Mouse (Mus musculus) duodenum, adult 2 months (tissue): Measurements from ENCODE around the gene Perm1. TPM values are rescaled to one million over a fixed set of nuclear protein-coding genes. Genes with fewer than 3 reads are reported as not detected.

Experiments used
- polyA plus RNA-seq: library from polyadenylated mRNA; depleted of rRNA; stranded (reverse); fragments of >200 nt; gene quantifications from 2 replicates; pipeline ENCODE4 v1.2.3, GENCODE M21; 2012; ENCODE audit warnings: low replicate concordance; rRNA removed

Perm1 gene
- 0.06 and 0.07 TPM in 2 replicates for polyA plus RNA-seq

DNA sequence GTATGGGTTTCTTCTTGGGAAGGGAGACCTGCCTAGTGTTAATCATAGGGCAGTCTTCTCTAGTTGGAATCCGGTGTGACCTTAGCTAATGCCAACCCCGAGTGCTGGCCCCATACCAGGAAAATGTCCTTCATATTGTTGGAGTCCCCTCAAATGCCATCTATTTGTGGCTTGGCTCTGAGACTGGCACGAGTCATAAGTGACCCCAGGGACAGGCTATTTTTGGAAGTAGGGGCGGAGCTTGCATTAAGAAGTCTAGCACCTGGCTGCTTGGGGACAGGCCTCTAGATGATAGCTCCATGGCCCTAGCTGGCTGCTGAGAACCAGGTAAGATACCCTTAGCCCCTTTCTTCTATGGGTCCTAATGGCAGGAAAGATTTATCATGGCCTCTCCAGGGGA, at the start of gene Perm1:
Gene Perm1 (plus strand): TSS at position 220 of the 400 bp plus-strand sequence.

DNA sequence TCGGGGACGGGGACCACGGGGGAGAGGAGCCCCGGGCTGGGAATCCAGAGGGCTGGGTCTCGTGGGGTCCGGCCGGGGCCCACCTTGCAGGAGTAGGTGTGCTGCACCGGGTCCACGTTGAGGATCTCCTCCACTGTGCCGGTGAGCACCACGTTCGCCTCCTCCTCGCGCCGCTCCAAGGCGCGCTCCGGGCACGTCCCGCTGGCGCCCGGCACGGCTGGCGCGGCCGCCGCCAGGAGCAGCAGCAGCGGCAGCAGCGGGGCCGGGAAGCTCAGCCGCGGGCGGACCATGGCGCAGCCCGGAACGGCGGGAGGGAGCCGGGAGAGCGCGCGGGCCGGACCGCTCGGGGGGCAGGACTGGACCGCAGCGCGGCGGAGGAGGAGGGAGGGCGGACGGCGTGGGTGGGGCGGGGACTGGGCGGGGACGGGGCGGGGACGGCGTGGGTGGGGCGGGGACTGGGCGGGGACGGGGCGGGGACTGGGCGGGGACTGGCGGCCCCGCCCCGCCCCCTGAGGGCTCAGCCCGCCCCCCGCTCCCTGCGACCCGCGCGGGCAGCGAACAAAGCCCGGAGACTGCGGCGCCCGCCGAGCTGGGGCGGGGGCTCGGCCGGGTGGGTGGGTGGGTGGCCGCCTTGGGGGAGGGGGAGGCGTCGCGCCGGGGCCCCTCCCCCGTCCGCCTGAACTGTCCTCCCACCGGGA, 18.4 kb upstream of the Perm1 start, which contains the start of gene Agrn:
Gene Agrn (minus strand): TSS at position 358 of the 698 bp plus-strand sequence.

DNA sequence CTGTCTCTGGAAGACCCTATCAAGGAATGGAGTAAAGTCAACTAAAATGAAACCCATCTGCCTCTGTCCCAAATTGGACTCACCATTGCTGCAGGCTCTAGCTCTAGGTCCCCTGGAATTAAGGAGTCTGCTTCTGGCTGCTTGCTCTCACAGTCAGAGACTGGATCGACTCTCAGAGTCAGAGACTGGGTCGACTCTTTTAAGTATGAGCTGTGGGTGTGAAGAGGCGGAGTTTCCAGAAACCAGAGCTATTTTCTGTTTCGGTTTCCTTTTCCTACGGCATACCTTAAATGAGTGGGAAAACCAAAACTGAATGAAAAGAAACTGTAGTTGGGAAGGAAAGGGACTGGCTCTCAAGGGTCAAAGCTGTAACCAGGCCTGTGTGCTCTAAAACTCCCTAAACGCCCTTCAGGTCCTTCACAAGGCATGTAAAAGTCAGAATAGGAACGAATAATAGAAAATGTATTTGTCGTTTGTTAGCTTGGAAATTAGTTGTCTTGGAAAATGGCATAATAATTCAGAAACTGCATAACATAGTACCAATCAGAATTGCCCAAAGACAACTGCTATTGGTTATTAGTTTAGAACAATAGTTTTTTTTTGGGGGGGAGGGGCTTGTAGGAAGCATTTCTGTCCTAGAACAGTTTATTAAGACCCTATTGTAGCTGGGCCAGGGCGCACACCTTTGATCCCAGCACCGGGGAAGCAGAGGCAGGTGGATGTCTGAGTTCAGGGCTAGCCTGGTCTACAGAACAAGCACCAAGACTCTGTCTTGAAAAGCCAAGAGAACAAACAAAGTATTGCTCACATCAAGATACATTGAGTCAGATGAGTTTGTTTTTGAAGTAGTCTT, 14.8 kb upstream of the Perm1 start, which contains the start of gene Isg15:
Gene Isg15 (minus strand): TSS at position 196 of the 853 bp plus-strand sequence.

DNA sequence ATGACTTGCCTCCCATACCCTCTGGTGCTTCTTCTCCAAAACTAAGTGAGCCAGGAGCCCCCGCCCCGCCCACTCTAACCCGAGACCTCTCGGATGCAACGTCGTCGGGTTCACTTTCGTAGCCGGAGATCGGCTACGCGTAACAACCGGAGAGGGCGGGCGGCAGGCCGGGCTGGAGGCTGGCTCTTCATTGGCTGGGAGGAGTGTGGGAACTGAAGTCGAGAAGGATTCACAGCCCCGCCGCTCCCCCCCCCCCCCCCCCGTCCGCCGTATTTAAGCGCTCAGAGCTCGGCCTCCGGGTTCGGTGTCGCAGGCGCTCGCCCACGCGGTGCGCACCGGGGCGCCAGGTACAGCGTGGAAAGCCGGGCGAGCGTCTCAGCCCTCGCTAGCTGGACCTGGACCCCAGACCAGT, 12.7 kb upstream of the Perm1 start, which contains the start of gene AW011738:
Gene AW011738 (plus strand): TSS at position 304 of the 412 bp plus-strand sequence.

DNA sequence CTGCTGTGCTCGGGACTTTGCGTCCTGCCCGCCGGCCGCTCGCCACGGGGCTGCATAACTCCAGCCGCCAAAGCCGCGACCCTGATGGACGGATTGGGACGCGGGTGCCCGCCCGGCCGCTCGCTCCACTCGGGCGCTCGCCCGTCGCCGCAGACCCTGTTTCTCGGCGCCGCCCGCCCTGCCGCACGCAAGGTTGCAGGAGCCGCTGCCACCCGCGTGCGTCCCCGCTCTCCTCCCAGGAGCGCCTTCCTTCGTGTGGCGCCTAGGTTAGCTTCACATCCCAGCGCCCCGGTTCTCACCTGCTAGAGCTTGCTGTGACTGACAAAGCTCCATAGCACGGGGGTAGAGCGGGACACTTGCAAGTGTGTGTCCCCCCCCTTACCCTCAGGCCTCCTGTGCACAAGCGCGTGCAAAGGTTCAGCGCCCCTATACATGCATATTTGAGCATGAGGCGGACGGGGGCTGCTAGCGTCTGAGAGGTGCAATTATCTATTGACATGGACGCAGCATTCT, 19.1 kb downstream of the Perm1 start, which contains the start of gene Plekhn1:
Gene Plekhn1 (minus strand): TSS at position 157 of the 513 bp plus-strand sequence.

DNA sequence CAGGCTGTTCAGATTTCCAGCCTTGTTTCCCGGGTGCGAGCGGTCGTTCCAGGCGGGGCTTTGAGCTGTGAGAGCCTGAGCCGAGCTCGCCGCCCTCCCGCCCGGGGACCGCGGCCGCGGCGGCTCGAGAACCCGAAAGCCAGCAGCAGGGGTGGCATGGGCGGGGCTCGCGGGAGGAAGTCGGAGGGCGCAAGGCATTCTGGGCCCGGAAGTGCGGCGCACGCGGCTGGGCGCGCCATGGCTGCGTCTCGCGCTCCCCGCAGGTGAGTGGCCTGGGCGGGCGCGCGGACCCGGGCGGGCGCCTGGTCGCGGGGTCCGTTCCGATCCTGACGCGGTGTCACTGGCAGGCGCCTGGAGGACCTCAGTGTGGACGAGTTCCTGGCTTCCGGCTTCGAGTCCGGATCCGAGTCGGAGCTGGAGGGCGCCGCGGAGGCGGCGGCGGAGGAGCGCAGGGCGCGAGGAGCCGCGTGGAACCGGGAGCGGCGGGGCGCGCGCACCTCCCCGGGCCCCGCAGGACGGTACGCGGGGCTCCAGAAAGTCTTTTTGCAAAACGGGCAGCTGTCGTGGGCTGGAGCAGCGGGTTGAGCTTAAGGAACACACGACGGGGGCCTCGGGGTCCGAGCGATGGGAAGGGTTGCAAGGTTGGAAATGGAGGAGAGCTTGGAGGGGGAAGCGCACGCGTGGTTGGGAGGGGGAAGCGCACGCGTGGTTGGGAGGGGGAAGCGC, 20.3 kb downstream of the Perm1 start, which contains the start of gene Noc2l:
Gene Noc2l (plus strand): TSS at position 203 of the 726 bp plus-strand sequence.

DNA sequence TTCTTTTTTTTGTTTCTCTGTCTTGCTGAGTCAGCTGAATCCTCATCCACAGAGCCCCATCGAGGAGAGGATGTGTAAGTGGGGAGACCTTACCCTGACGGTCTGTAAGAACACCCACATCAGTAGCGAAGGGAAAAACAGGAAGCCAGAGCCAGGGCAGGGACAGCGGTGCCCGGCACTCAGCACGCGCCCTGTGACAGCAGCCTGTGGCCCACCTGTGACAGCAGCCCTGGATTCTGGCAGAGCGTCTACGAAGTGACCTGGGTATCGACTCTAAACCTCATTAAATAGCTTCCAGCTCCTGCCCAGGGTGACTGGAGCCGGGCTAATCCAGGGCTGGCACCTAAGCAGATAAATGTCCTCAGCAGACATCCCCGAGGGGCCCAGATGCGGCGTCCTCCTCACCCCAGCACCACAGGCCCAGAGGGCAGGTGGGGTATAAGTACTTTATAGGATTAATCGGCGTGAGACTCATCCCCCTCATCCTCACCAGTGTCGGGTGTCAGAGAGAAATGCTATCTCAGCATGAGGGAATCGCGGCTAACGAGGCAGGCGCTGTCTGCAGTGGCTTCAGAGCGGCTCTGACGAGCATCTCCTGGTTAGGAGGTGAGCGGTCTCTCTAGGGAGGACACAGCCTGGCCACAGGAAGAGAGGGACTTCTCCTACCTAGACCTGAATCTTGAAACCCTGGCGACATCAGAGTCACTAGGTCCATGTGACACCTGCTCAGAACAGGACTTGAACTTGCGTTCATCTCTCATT, 39.6 kb downstream of the Perm1 start, which contains the start of gene Samd11:
Gene Samd11 (minus strand): TSS at position 580 of the 762 bp plus-strand sequence.

Other genes starting within 250 kb of the Perm1 start
- gene B3galt6, start 223.2 kb upstream of the Perm1 start, polyA plus RNA-seq = 5.3 and 6.9 TPM in 2 replicates
- gene Sdf4, start 223.0 kb upstream of the Perm1 start, polyA plus RNA-seq = 44.0 and 69.6 TPM in 2 replicates
- gene Tnfrsf4, start 202.0 kb upstream of the Perm1 start, polyA plus RNA-seq = 3.6 and 6.5 TPM in 2 replicates
- 2.5 and 3.5 TPM in 2 replicates for gene Tnfrsf18, start 189.7 kb upstream of the Perm1 start, polyA plus RNA-seq
- 5.6 and 8.2 TPM in 2 replicates for gene Ttll10, start 156.5 kb upstream of the Perm1 start, polyA plus RNA-seq
- 8.9 and 11.4 TPM in 2 replicates for gene 9430015G10Rik, start 105.9 kb upstream of the Perm1 start, polyA plus RNA-seq
- 0.29 and 0.46 TPM in 2 replicates for gene Rnf223, start 85.4 kb upstream of the Perm1 start, polyA plus RNA-seq
- gene Agrn, start 18.4 kb upstream of the Perm1 start, polyA plus RNA-seq = 68.8 and 73.3 TPM in 2 replicates
- 7.9 and 66.7 TPM in 2 replicates for gene Isg15, start 15.1 kb upstream of the Perm1 start, polyA plus RNA-seq
- 0.83 and 1.7 TPM in 2 replicates for gene AW011738, start 12.6 kb upstream of the Perm1 start, polyA plus RNA-seq
- 34.8 and 35.6 TPM in 2 replicates for gene Plekhn1, start 19.0 kb downstream of the Perm1 start, polyA plus RNA-seq
- 32.3 and 40.0 TPM in 2 replicates for gene Noc2l, start 20.1 kb downstream of the Perm1 start, polyA plus RNA-seq
- gene Samd11, start 39.8 kb downstream of the Perm1 start, polyA plus RNA-seq = 0.28 and 1.1 TPM in 2 replicates
- gene Vmn2r-ps159, start 115.2 kb downstream of the Perm1 start, polyA plus RNA-seq = not detected in 2 replicates